Mouse (Mus musculus): ENCODE results near the gene Nfatc2.

Nfatc2 gene

DNA sequence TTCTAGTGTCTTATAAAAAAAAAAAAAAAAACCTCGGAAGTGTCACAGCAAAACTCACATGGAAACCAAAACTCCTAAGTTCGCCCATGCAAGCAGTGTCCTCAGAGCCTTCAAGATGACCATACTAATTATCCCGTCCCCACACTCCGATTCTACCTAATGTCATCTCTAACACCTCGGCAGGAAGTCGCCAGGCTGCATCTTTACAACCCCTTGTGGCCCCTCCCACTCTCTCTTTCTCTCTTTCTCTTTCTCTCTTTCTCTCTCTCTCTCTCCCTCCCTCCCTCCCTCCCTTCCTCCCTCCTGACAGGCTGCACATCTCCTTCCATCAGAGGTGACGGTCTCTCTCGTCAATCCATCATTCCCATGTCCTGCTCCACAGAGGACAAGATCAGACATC, 44.4 kb downstream of the Nfatc2 start:
- peaks cover 9% of the 10 kb centered on the region; the same call in 1 of the 2 replicates for H3K4me1 ChIP-seq (replicated peaks; ENCODE audit: low read depth, low read length)
- no peaks in the 10 kb centered on the region for H3K9me3 ChIP-seq (ENCODE audit: low read length)
- no peak for TF ChIP-seq POU5F1 (IDR thresholded peaks at IDR 0.05; ENCODE audit: borderline replicate concordance, low read length)
- no peak for TF ChIP-seq CTCF (conservative IDR thresholded peaks at IDR 0.05; ENCODE audit: low read length)
- no peak for TF ChIP-seq NANOG (IDR thresholded peaks at IDR 0.05; ENCODE audit: borderline replicate concordance, low read length)
- no peak overlapping the region for H3K4me3 ChIP-seq (replicated peaks; ENCODE audit: low read length)
- peaks cover 58% of the 10 kb centered on the region for H3K27me3 ChIP-seq (ENCODE audit: insufficient read depth, low read length)
- H3K36me3 ChIP-seq (ENCODE audit: insufficient read depth, low read length), result no peaks in the 10 kb centered on the region

GRCm38 (mm10) chr2:168555897-168556670, 45.4 kb downstream of the Nfatc2 start:
- Histone ChIP-seq H3K36me3 (ENCODE audit: insufficient read depth, low read length) (no peaks in the 10 kb centered on the region), H3K27me3 (ENCODE audit: insufficient read depth, low read length) (peaks cover 55% of the 10 kb centered on the region), H3K9me3 (ENCODE audit: low read length) (no peaks in the 10 kb centered on the region), H3K4me1 (replicated peaks; ENCODE audit: low read depth, low read length) (peaks cover 9% of the 10 kb centered on the region; the same call in 1 of the 2 replicates), H3K4me3 (replicated peaks; ENCODE audit: low read length) (no peak overlapping the region)
- no peak for TF ChIP-seq NANOG (IDR thresholded peaks at IDR 0.05; ENCODE audit: borderline replicate concordance, low read length)
- TF ChIP-seq CTCF (conservative IDR thresholded peaks at IDR 0.05; ENCODE audit: low read length), result no peak
- TF ChIP-seq POU5F1 (IDR thresholded peaks at IDR 0.05; ENCODE audit: borderline replicate concordance, low read length), result no peak

DNA sequence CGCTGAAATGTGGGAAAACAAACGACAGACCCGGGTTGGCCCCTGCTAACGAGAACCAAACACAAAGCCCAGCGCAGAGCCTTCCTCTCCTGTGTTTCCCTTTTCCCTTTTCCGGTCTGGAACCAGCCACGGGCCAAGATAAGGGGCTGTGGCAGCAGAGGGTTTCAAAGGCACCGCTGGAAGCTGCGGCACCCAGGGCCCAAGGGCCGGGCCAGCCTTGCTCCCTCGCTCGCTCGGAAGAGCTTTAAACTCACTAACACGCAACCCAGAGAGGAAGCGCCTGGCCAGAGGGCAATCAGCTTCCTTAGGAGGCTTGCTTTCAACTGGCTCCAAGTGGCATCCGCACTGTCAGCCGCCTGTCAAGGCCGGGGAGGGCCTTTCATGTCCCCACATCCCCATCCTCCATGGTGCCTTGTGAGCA, 47.9 kb downstream of the Nfatc2 start:
- no peaks in the 10 kb centered on the region for H3K36me3 ChIP-seq (ENCODE audit: insufficient read depth, low read length)
- no peaks in the 10 kb centered on the region for H3K9me3 ChIP-seq (ENCODE audit: low read length)
- H3K4me1 ChIP-seq (replicated peaks; ENCODE audit: low read depth, low read length), result peaks cover 9% of the 10 kb centered on the region; the same call in 1 of the 2 replicates
- H3K4me3 ChIP-seq (replicated peaks; ENCODE audit: low read length), result peak overlapping the region; percentile 23; the same call in 1 of the 2 replicates
- H3K27me3 ChIP-seq (ENCODE audit: insufficient read depth, low read length), result peaks cover 57% of the 10 kb centered on the region
- TF ChIP-seq NANOG (IDR thresholded peaks at IDR 0.05; ENCODE audit: borderline replicate concordance, low read length), result no peak
- TF ChIP-seq POU5F1 (IDR thresholded peaks at IDR 0.05; ENCODE audit: borderline replicate concordance, low read length), result no peak
- no peak for TF ChIP-seq CTCF (conservative IDR thresholded peaks at IDR 0.05; ENCODE audit: low read length)

DNA sequence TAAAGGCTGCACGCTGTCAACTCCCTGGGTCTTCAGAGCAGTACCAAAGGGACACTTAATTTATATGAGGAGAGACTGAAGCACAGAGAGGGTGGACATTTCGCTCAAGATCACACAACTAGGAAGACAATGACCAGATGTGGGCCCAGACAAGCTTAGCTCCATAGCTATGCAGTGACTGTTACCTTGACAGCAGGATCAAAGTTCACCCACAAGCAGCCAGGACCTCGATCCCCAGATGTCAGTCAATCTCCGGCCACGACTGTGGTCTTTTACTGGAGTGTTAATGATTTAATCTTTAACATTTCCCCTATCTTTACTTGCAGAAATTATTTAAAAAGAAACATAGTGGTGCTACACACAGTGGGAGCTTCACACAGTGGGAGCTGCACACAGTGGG, 49.1 kb downstream of the Nfatc2 start:
- TF ChIP-seq NANOG (IDR thresholded peaks at IDR 0.05; ENCODE audit: borderline replicate concordance, low read length), result no peak
- TF ChIP-seq POU5F1 (IDR thresholded peaks at IDR 0.05; ENCODE audit: borderline replicate concordance, low read length), result no peak
- TF ChIP-seq CTCF (conservative IDR thresholded peaks at IDR 0.05; ENCODE audit: low read length), result no peak
- Histone ChIP-seq H3K36me3 (ENCODE audit: insufficient read depth, low read length) (no peaks in the 10 kb centered on the region), H3K4me3 (replicated peaks; ENCODE audit: low read length) (no peak overlapping the region), H3K27me3 (ENCODE audit: insufficient read depth, low read length) (peaks cover 49% of the 10 kb centered on the region), H3K4me1 (replicated peaks; ENCODE audit: low read depth, low read length) (peaks cover 9% of the 10 kb centered on the region; the same call in 1 of the 2 replicates), H3K9me3 (ENCODE audit: low read length) (no peaks in the 10 kb centered on the region)

- TF ChIP-seq POU5F1 (IDR thresholded peaks at IDR 0.05; ENCODE audit: borderline replicate concordance, low read length) (no peak), CTCF (conservative IDR thresholded peaks at IDR 0.05; ENCODE audit: low read length) (no peak), NANOG (IDR thresholded peaks at IDR 0.05; ENCODE audit: borderline replicate concordance, low read length) (no peak)
- Histone ChIP-seq H3K4me3 (replicated peaks; ENCODE audit: low read length) (no peak overlapping the region), H3K4me1 (replicated peaks; ENCODE audit: low read depth, low read length) (peaks cover 12% of the 10 kb centered on the region), H3K36me3 (ENCODE audit: insufficient read depth, low read length) (no peaks in the 10 kb centered on the region), H3K9me3 (ENCODE audit: low read length) (no peaks in the 10 kb centered on the region), H3K27me3 (ENCODE audit: insufficient read depth, low read length) (peaks cover 44% of the 10 kb centered on the region)
These were observed 50.2 kb downstream of the Nfatc2 start for GRCm38 (mm10) chr2:168551218-168551617.

GRCm38 (mm10) chr2:168549326-168549725, 52.1 kb downstream of the Nfatc2 start:
- H3K36me3 ChIP-seq (ENCODE audit: insufficient read depth, low read length), result no peaks in the 10 kb centered on the region
- no peaks in the 10 kb centered on the region for H3K9me3 ChIP-seq (ENCODE audit: low read length)
- TF ChIP-seq POU5F1 (IDR thresholded peaks at IDR 0.05; ENCODE audit: borderline replicate concordance, low read length) (no peak), CTCF (conservative IDR thresholded peaks at IDR 0.05; ENCODE audit: low read length) (no peak), NANOG (IDR thresholded peaks at IDR 0.05; ENCODE audit: borderline replicate concordance, low read length) (no peak)
- H3K4me3 ChIP-seq (replicated peaks; ENCODE audit: low read length), result no peak overlapping the region
- H3K4me1 ChIP-seq (replicated peaks; ENCODE audit: low read depth, low read length), result peaks cover 20% of the 10 kb centered on the region
- H3K27me3 ChIP-seq (ENCODE audit: insufficient read depth, low read length), result peaks cover 27% of the 10 kb centered on the region

- no peak for TF ChIP-seq POU5F1 (IDR thresholded peaks at IDR 0.05; ENCODE audit: borderline replicate concordance, low read length)
- Histone ChIP-seq H3K9me3 (ENCODE audit: low read length) (no peaks in the 10 kb centered on the region), H3K36me3 (ENCODE audit: insufficient read depth, low read length) (no peaks in the 10 kb centered on the region), H3K4me1 (replicated peaks; ENCODE audit: low read depth, low read length) (peaks cover 11% of the 10 kb centered on the region), H3K4me3 (replicated peaks; ENCODE audit: low read length) (no peak overlapping the region), H3K27me3 (ENCODE audit: insufficient read depth, low read length) (peaks cover 15% of the 10 kb centered on the region)
These were observed 53.4 kb downstream of the Nfatc2 start for GRCm38 (mm10) chr2:168548008-168548407.

DNA sequence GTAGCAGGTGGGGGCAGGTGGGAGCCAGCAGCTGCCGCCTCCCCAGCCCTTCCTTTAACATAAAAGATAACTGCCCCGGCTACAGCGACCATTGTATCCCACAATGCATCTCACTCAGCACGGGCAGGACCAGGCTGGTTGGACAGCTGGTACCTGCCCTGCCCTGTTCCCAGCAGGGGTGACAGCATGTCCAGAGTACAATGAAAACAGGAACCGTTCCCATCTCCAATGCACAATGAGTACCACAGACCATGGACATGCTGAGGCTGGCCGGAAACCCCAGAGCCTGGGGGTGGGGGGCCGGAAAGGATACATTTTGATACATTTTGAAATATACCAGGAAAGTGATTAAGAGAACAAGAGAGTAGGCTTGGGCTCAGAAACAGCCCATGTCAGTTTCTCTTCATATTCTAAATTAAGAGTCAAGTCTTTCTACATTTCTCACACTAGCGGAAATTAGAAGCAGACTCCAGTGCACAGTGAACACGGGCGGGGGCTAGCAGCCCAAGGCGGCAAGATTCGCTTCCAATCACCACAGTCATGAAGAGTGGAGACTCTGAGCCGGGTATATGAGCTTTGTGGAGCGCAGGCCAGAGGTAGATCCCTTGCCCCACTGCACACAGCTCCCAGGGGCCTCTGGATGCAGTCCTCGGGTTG, 55.4 kb downstream of the Nfatc2 start:
- Histone ChIP-seq H3K36me3 (ENCODE audit: insufficient read depth, low read length) (no peaks in the 10 kb centered on the region), H3K27me3 (ENCODE audit: insufficient read depth, low read length) (0 out of 2 replicates have a peak, but pooled peaks cover 4% of the 10 kb centered on the region), H3K9me3 (ENCODE audit: low read length) (no peaks in the 10 kb centered on the region), H3K4me1 (replicated peaks; ENCODE audit: low read depth, low read length) (peaks cover 11% of the 10 kb centered on the region), H3K4me3 (replicated peaks; ENCODE audit: low read length) (no peak overlapping the region; the same call in 1 of the 2 replicates)
- TF ChIP-seq NANOG (IDR thresholded peaks at IDR 0.05; ENCODE audit: borderline replicate concordance, low read length), result no peak
- TF ChIP-seq POU5F1 (IDR thresholded peaks at IDR 0.05; ENCODE audit: borderline replicate concordance, low read length), result no peak
- no peak for TF ChIP-seq CTCF (conservative IDR thresholded peaks at IDR 0.05; ENCODE audit: low read length)
